Mouse (Mus musculus) cerebellum, postnatal 36 days (tissue): ENCODE measurements around the gene Pdgfc.

Source experiments
- DNase-seq, 2 experiments: peaks; one replicate each; pipeline ENCODE4 v3.0.0; 2021 to 2022; ENCODE audit warnings: mixed read lengths in 2 of 2

The Pdgfc gene

DNA sequence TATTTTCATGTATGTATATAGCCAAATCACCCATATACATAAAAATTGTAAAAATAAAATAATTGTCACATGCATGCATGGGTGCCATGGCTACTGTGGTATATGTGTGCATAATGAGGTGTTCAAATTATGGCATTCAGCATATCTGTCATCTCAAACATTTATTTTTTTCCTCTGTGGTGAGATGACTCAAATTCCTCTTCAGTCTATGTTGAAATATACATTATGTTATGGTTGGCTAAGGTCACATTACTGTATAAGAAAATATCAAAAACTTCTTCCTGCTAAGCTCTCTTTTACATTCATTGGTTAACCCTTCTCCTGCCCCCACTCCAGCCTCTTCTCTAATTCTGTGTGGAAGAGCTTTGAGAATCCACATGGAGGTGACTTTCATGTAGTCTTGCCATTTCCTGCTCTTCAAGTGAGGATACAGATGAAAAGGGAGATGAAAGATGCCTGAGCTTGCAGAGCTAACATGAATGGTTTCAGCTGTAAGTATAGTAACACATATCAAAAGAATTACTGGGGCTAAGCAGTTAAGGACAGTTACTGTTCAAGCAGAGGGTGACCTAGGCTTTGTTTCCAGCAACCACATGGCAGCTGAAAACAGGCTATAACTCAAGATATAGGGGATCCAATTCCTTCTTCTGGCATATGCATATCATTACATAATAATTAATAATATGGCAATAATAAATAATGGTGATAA lies 124.4 kb downstream of the Pdgfc start:
- DNase-seq, result no peak

DNA sequence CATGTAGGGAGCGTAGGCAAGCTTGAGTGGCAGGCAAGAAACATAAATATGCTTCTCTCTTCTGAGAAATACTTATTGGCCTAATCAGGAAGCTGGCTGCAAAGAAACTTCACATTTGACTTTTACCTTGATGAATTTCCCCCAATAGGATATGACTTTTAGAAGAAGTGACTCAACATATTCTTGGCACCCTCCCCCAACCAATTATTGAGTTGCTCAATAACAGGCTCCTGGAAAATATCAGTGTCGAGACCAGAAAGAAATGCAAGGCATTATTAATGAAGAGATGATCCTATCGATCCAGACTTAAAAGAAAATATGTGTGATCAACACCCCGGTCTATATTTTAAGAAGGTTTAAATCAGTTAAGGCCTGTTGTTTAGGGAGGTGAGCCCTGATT lies 125.9 kb downstream of the Pdgfc start:
- DNase-seq, result no peak

DNA sequence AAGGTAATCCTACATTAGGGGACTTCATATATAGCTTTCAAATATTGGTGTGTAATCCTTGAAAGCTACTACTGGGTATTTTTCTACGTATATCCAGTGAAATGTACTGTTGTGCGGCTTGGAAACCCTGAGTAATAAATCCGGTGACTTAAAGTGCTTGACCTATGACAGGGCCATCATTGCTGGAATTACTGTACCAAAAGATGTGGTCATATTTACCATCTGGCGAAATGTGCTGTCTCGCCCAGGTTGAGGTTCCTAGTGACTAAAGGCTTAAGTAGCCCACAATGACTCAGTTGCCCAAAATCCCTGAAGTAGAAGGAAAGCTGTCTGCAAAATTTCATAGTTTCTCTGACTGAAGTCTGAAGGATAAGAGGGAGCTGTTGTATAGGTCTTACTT lies 127.9 kb downstream of the Pdgfc start:
- DNase-seq, result no peak

DNA sequence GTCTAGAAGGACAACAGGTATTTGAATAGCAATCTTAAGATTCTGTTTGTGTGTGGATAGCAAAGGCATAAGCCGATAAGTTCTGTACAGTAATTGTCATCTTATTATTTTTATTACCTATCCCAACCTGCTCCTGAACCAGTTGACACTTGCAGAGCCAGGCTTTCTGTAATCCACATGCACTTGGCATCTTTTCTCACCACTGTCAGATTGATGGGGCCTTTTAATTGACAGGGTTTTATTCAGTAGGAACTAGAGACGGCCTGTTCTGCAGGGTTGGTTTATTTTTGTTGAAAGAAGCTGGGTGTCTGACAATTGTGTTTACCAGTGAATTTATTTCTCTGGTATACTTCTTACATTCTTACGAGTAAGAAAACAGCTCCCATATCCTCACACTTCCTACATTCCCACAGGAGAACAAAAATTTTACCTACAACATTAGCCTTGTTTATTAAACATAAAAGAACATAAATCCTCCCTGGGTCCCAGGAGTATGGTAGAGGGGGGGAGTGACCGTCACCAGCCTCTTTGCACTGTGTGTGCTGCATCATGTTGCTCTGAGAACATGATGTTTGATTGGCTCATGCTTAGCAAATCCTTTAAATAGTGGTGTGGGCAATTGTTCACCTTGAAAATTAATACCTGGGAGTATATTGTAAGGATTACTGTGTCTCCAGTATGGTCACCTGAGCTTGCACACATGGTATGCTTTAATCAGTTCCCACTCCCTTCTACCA lies 134.0 kb downstream of the Pdgfc start:
- DNase-seq, result no peak

DNA sequence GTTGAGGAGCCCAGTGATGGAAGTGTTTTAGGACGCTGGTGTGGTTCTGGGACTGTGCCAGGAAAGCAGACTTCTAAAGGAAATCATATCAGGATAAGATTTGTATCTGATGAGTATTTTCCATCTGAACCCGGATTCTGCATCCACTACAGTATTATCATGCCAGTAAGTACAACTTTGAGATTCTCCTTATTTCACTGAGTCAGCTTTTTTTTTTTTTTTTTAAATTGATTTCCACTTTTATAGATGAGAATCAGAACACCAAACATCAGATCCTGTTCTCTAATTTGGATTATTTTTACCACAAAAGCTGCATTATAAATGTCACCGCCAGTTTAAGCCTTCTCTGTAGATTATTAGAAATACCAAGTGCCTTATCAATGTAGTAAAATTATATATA lies 138.6 kb downstream of the Pdgfc start:
- no peak for DNase-seq

DNA sequence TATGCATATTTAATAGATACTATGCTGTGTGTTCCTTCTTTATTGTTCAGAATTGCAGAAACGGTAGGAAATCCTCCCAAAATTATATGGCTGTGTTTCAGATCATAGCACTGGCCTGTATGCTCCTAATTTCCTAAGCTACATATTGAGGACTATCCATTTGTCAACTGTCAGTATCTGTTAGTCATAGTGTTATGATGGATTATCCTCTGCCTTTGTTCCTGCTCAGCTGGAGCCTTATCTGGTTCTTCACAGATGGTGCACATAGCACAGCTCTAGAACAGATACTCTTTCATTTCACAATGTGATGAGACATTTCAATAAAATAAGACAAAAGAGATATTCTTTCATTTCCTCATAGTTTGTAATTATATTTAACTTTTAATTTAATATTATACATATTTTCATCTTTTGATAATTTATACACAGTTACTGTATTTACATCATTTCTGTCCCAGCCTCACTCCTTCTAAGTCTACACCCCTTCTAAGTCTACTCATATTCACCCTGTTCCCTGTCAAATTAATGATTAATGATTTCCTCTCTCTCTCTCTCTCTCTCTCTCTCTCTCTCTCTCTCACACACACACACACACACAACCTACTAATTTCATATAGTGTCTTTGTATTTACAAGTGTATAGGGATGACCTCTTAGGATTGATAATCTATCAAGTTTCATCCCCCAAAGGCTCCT lies 145.2 kb downstream of the Pdgfc start:
- DNase-seq, result no peak

DNA sequence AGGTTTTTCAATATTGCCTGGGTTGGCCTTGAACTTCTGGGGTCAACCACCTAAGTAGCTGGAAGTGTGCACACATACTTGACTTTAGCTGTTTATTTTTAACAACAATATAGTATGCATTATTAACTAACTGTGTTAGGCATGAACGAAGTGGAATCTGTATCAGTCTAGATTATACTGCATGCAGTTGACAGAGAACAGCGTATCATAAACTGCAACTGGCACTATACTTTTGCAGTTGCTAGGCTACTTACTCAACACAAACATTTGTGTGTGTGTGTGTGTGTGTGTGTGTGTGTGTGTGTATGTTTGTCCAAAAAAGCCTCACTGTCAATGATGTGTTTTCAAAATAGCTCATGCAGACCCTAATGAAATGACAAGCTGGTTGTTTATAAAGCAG lies 160.7 kb downstream of the Pdgfc start:
- DNase-seq, result no peak

DNA sequence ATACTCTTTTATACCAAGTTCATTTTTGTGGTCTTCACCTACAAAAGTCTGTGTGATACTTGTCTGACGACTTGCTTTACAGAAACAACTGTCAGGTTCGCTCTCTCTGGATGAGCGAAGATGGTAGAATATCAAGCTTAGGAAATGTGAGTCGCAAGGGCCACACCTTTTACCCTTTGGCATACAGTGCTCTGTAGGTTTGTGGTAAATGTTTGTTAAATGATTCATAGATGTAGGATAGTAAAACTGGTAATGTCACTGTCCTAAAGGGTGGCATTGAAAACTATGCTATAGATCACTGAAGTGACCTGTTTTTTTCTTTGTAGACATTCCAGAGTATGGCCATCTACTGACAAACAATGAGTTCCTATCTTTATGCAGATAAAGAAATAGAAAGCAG lies 161.4 kb downstream of the Pdgfc start:
- DNase-seq, result no peak

DNA sequence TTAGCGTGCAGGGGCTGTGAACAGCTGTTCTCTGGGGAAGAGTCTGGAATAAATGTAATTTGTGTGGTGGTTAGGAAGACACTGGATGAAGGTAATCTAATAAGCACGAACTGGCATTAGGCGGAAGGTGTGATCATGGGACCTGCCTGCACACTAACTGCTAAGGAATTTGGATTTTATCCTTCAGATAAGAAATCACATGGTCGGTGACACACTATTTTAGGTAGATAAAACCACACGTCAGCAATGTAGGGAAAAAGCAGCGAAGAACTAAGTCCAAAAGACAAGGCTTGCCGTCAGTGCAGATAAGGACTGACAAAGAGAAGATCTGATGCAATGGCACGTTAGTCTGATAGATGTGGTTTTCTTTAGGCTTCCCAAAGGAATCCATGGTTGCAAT lies 164.4 kb downstream of the Pdgfc start:
- DNase-seq, result no peak

DNA sequence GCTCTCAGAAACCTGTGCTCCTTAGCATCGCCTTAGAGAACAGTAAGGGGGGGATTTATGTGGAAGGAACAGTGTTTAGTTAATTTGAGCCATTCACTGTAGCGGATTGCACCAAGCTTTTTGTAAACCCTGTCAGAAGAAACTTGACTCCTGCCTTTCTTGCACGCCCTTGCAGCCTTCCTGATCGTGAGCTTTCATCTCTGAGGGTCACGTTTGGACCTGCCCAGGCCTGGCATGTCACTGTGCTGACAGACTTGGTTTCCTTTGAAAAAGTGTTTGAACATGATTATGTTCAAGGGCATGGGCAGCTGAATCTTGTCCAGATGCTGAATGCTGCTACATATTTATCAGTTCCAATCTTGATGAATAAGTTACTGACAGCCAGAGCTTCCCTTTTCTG lies 169.0 kb downstream of the Pdgfc start:
- no peak for DNase-seq

DNA sequence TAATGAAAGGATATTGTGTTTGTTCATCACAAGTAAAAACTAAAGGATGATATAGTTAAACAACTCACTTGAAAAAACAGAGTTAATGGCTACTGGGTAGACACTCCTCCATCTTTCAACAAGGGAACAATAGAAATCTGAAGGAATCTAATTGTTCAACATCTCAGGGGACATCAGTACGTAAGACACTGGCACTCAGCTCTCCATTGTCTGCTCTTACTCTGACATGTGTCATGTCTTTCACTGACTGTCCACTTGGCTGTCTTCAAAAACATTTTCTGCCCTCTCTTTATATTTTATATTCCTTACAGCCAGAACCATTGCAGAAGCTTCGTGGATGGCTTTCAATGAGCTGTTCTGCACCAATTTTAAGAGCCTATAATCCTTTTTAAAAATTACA lies 172.0 kb downstream of the Pdgfc start:
- no peak for DNase-seq

DNA sequence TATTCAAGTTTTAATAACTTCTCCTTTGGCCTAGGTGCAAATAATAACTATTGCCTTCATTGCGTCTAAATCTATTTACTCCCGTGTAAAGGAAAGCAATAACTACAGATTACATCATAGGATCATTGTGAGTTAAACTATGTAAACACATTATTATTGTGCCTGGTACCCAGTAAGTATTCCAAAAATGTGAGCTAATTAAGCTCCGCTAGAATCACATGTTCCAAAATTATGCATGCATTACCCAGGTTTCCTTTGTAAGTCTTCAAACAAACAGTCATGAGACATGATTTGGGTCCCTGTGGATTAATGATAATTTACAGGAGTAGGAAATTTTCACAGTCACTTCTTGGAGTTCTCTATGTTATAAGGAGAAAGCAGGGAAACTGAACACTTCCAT lies 174.9 kb downstream of the Pdgfc start:
- no peak for DNase-seq

DNA sequence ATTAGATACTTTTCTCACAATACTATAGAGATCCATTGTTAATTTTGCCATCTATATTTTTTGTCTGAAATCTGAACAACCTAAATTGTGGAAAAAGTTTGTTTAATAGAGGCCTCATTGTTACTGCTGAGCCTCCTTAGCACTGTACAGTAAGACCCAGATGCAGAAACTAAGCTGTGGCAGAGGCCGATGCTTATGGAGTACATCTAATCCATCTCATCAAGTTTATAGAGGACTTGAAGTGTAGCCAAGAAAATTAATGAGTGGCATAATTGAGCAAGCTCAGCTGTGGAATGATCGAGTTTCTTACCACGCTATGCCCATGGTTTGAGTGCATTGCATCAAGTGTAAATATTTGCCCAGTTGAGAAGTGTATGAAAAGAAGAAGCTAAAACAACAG lies 175.4 kb downstream of the Pdgfc start:
- DNase-seq, result no peak

DNA sequence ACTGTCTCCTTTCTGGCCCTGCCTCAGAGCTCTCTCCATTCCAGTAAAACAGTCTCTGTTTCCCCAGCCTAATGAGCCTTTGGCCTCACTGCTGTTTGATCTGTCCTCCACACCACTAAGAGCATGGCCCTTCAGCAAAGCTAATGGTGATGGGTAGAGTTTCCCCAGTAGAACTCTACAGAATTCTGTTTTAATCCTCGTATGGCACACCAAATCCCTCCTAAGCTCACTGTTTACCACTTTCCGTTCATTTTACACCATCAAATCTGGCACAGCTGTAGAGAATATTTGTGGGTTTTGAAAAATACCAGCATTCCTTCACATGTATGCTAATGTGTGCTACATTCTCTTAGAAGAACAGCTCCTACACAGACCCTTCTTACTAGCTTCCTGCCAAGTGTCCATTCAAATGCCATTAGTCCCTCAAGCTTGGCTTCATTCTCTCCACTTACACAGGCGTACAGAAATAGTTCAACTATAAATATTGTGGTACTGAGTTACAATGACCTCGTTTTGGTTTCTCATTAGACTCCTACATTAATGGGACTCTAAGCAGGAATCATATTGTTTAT lies 179.4 kb downstream of the Pdgfc start:
- DNase-seq, result no peak

DNA sequence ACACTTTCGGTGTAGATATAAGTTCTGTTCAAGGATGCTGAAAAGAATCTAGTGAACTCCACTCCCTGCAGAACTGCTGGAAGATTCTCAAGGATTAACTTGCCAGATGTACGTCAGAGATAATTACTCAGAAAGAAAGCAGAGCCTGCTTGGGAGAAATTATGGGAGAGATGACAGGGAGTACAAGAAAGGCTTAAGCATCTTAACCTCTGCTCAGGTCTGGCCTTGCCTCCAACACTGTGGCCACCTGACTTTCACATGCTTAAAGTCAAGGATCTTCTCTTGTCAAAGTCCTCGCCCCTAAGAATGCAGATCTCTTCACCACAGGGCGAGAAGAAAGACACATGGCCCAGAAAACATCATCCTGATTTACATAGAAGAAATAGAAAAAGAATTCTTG lies 185.5 kb downstream of the Pdgfc start:
- DNase-seq, result no peak

DNA sequence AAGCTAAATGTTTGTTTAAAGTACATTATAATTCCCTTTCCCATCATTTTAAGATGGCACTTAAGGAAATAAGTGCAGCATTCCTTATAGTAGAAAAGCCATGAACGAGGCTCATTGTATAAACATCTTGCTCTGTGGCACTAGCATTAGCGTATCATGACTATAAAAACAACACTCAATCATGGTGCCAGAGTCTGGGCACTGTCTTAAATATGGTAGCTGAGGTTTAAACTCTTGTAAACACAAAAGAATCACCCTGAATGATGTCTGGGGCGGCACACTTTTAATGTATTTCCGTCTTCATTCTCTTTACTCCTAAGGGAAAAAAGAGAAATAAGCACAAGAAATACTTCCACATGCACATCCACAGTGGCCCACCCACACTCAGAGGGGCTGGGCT lies 192.1 kb downstream of the Pdgfc start:
- no peak for DNase-seq

DNA sequence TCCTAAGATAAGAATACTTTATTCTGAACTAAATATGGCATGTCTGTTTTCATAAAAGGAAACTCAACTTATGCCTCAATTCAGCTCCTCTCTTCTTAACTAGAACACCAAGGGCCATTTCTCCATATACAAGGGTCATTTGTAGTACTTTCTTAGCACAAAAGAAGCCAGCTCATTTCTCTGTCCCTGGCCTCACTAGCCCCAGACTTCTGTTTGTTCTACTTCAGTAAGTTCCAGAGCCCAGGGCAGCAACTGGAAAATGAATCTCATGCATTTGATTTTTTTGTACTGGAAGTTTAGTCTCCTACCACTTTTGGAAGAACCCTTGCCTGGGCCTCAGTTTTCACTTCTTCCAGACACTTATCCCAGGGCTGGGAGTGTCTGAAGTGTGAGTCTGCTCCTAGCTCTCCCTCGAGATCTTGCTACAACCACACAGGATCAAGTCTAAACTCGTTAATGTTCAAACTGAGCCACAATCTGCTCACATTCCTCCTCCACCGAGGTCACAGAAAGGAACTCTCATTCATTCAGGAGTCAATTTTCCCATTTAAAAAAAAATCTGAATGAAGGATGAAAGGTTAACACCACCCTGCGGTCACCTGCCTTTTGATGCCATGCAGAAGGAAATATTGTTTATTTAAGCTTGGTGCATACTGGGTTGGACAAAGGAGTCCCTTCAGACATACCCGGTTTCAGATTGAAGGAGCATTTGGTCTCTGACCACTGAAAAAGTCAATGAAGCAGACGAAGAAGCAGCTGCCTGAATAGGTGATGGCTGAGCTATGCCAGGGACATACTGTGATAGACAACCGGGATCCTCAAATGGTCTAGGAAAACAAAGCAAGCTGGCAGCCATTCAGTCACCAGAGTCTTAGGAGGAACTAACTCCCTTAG lies 206.7 kb downstream of the Pdgfc start:
- no peak for DNase-seq

DNA sequence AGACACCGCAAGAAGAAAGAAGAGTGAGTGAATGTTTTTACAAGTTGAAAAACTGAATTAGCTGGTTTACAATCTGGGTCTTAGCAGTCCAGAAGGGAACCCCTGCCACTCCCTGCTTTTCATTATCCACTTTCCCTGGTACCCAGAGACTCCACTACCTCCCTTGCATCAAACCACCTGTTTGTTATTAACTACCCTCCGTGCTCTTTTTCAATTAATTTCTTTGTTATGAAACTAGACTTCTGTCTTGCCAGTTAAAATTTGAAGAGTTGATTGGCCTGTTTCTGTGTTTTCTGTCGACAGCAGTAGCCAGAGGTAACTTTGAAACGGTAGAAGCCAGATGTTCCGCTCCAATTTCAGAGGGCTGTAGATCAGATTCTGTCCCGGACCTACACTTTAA lies 207.4 kb downstream of the Pdgfc start:
- no peak for DNase-seq

DNA sequence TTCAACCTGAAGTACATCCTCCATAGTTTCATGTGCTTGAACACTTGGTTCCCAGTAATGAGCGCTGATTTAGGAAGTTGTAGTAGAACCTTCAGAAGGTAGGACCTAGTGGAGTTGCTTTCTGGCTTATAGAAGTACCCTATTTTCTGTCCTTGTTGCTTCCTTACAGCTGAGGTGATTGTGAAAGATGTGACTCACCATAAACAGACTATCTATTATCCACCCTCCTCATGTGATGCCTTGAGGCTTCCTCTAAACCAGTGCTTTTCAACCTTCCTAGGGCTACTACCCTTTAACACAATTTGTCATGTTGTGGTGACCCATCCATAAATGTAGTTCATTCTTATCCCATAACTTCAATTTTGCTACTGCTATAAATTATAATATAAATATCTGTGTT lies 226.6 kb downstream of the Pdgfc start:
- no peak for DNase-seq
